Mouse (Mus musculus): ENCODE data around the gene Mef2b.

GRCm38 (mm10) chr8:70099276-70099675 lies 40.2 kb upstream of the Mef2b start:
- TF ChIP-seq CTCF (conservative IDR thresholded peaks at IDR 0.05; ENCODE audit: low read length) (no peak), NANOG (IDR thresholded peaks at IDR 0.05; ENCODE audit: borderline replicate concordance, low read length) (no peak)

All from E14TG2a.4 (cell line).